Mouse (Mus musculus): ENCODE measurements around the gene Gpc1. TPM values are rescaled to one million over a fixed set of nuclear protein-coding genes. Genes with fewer than 3 reads are reported as not detected.

The Gpc1 gene
- polyA plus RNA-seq, 1 experiment from 2014 or later: 52.5 TPM

- H3K4me1 ChIP-seq (ENCODE audit: control insufficient read depth, insufficient read depth, low read length): no peaks in the 10 kb centered on the region; the same call in 1 of the 2 replicates
- H3K4me2 ChIP-seq (ENCODE audit: low read depth): no peak overlapping the region
- no peak overlapping the region for H3K9ac ChIP-seq (ENCODE audit: low read length)
- no peak for DNase-seq (ENCODE audit: low spot score)
- 88% methylated on average over 8 of the region's 8 CpGs for WGBS
- 0 out of 2 replicates have a peak, but pooled peaks cover 5% of the 10 kb centered on the region for H3K36me3 ChIP-seq (ENCODE audit: control insufficient read depth, insufficient read depth, low read length)
- H3K4me3 ChIP-seq (ENCODE audit: low read depth, low read length): no peak overlapping the region
- no peaks in the 10 kb centered on the region for H3K27me3 ChIP-seq (ENCODE audit: control insufficient read depth, insufficient read depth, low read length)
- ATAC-seq (ENCODE audit: insufficient read depth, low FRiP score, low TSS enrichment): no peak
- no peak overlapping the region for H3K27ac ChIP-seq (ENCODE audit: low read depth, low read length)
- H3K9me3 ChIP-seq (ENCODE audit: control insufficient read depth, low read length): no peaks in the 10 kb centered on the region
These were observed 8.9 kb downstream of the Gpc1 start for GRCm38 (mm10) chr1:92840231-92840890.

DNA sequence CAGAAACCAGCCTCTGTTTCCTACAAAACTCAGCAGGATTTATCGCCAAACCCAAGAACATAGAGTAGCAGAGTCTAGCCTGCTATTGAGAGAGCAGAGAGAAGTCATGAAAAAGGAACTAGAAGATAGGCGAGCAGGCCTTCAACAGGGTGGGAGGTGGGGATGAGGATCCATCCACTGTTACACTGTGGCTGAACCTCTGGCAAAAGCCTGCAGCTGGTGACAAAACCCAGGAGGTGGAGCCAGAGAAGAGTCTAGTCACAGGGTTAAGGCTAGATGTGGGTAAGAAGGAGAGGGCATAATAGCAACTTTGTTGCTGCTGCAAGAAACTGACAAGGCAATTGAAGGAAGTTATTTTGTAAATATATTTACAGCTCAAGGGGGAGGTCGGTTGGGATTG lies 10.0 kb downstream of the Gpc1 start:
- Histone ChIP-seq H3K4me2 (ENCODE audit: low read depth) (no peak overlapping the region), H3K36me3 (ENCODE audit: control insufficient read depth, insufficient read depth, low read length) (0 out of 2 replicates have a peak, but pooled peaks cover 5% of the 10 kb centered on the region), H3K27me3 (ENCODE audit: control insufficient read depth, insufficient read depth, low read length) (no peaks in the 10 kb centered on the region), H3K9me3 (ENCODE audit: control insufficient read depth, low read length) (no peaks in the 10 kb centered on the region), H3K27ac (ENCODE audit: low read depth, low read length) (no peak overlapping the region), H3K9ac (ENCODE audit: low read length) (no peak overlapping the region), H3K4me1 (ENCODE audit: control insufficient read depth, insufficient read depth, low read length) (no peaks in the 10 kb centered on the region), H3K4me3 (ENCODE audit: low read depth, low read length) (no peak overlapping the region)
- 72% methylated on average over 3 of the region's 3 CpGs for WGBS
- DNase-seq (ENCODE audit: low spot score): no peak
- no peak for ATAC-seq (ENCODE audit: insufficient read depth, low FRiP score, low TSS enrichment)

- H3K4me2 ChIP-seq (ENCODE audit: low read depth): no peak overlapping the region
- H3K27me3 ChIP-seq (ENCODE audit: control insufficient read depth, insufficient read depth, low read length): no peaks in the 10 kb centered on the region
- H3K4me1 ChIP-seq (ENCODE audit: control insufficient read depth, insufficient read depth, low read length): peaks cover 13% of the 10 kb centered on the region
- H3K4me3 ChIP-seq (ENCODE audit: low read depth, low read length): no peak overlapping the region
- 0 out of 2 replicates have a peak, but pooled peaks cover 3% of the 10 kb centered on the region for H3K36me3 ChIP-seq (ENCODE audit: control insufficient read depth, insufficient read depth, low read length)
- DNase-seq (ENCODE audit: low spot score) (no peak), ATAC-seq (ENCODE audit: insufficient read depth, low FRiP score, low TSS enrichment) (no peak)
- no peak overlapping the region for H3K9ac ChIP-seq (ENCODE audit: low read length)
- H3K9me3 ChIP-seq (ENCODE audit: control insufficient read depth, low read length): no peaks in the 10 kb centered on the region
- WGBS: 85% methylated on average over 7 of the region's 7 CpGs
- H3K27ac ChIP-seq (ENCODE audit: low read depth, low read length): no peak overlapping the region
These were observed 14.4 kb downstream of the Gpc1 start for GRCm38 (mm10) chr1:92845889-92846288.

DNA sequence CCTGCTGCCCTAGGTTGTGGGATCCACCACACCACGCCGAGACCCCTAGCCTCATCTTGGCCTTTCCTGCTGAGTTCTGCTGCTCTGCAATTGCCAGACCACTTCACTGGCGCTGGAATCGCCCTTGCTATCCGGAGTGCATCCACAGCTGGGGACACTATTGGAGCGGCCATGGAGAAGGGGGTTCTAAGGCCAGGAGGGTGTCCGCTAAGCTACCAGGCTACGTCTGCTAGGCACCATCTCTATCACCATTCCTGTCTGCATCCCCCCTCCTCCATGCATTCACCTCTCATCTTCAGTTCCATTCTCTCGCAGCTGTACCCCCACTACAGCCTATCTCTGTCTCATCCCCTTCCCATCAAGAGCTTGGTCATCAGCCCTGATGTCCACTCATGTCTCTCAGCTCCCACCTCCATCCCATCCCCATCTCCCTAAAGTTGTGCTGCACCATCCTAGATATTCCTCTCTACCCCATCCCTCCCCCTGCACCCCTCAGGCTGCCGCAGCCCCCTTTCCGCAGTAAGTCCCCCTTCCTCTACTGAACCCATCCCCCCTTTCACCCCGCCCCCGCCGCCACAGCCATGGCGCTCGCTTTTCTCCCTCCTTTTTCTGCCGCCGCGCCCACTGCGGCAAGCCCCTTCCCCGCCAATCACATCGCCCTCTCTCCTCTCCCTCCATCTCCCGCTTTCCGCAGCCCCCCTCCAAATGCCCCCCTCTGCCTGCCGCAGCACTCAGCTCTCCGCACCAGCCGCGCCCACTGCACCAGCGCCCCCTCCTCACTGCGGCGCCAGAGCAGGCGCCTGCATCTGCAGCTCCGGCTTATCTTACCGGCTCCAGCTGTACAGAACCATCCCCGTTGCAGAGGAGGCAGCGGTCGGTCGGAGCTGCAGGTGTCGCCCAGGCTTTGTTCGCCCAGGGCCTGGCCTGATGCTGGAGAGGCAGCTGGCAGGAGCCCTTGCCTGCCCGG lies 16.7 kb downstream of the Gpc1 start:
- Histone ChIP-seq H3K27ac (ENCODE audit: low read depth, low read length) (0 out of 2 replicates have a peak overlapping the region, but pooled peaks have one; percentile 15), H3K36me3 (ENCODE audit: control insufficient read depth, insufficient read depth, low read length) (0 out of 2 replicates have a peak, but pooled peaks cover 3% of the 10 kb centered on the region), H3K9me3 (ENCODE audit: control insufficient read depth, low read length) (no peaks in the 10 kb centered on the region), H3K4me1 (ENCODE audit: control insufficient read depth, insufficient read depth, low read length) (peaks cover 13% of the 10 kb centered on the region), H3K4me2 (ENCODE audit: low read depth) (peak overlapping the region; percentile 51), H3K9ac (ENCODE audit: low read length) (peak overlapping the region; percentile 50), H3K27me3 (ENCODE audit: control insufficient read depth, insufficient read depth, low read length) (no peaks in the 10 kb centered on the region), H3K4me3 (ENCODE audit: low read depth, low read length) (peak overlapping the region; percentile 24)
- ATAC-seq (ENCODE audit: insufficient read depth, low FRiP score, low TSS enrichment) (peak; percentile 79), DNase-seq (ENCODE audit: low spot score) (peak; percentile 76)
- WGBS: 7% methylated on average over 41 of the region's 41 CpGs

DNA sequence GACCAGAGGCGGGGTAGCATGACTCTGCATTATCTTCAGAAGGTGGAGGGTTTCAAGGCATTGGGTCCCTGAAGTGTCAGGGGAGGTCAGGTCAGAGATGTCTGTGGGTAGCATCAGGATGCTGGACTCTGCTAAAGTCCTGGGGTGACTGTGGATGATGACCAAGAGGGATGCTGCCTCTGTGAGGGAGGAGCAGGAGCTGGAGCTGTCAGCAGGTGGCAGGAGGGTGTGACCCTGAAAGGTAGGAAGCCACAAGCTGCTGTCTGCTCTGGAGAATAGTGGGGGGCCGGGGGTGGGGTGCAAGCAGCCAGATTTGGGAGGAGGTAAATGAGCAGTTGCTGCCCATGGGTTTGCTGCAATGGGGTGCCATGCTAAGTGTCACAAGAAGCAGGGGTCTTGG lies 18.0 kb downstream of the Gpc1 start:
- no peaks in the 10 kb centered on the region for H3K27me3 ChIP-seq (ENCODE audit: control insufficient read depth, insufficient read depth, low read length)
- no peak overlapping the region for H3K27ac ChIP-seq (ENCODE audit: low read depth, low read length)
- H3K9ac ChIP-seq (ENCODE audit: low read length): no peak overlapping the region
- WGBS: 65% methylated on average over 2 of the region's 2 CpGs
- peak overlapping the region; percentile 7; the same call in 1 of the 2 replicates for H3K4me2 ChIP-seq (ENCODE audit: low read depth)
- ATAC-seq (ENCODE audit: insufficient read depth, low FRiP score, low TSS enrichment) (no peak), DNase-seq (ENCODE audit: low spot score) (no peak)
- H3K36me3 ChIP-seq (ENCODE audit: control insufficient read depth, insufficient read depth, low read length): no peaks in the 10 kb centered on the region
- peaks cover 13% of the 10 kb centered on the region for H3K4me1 ChIP-seq (ENCODE audit: control insufficient read depth, insufficient read depth, low read length)
- H3K9me3 ChIP-seq (ENCODE audit: control insufficient read depth, low read length): no peaks in the 10 kb centered on the region
- no peak overlapping the region for H3K4me3 ChIP-seq (ENCODE audit: low read depth, low read length)

DNA sequence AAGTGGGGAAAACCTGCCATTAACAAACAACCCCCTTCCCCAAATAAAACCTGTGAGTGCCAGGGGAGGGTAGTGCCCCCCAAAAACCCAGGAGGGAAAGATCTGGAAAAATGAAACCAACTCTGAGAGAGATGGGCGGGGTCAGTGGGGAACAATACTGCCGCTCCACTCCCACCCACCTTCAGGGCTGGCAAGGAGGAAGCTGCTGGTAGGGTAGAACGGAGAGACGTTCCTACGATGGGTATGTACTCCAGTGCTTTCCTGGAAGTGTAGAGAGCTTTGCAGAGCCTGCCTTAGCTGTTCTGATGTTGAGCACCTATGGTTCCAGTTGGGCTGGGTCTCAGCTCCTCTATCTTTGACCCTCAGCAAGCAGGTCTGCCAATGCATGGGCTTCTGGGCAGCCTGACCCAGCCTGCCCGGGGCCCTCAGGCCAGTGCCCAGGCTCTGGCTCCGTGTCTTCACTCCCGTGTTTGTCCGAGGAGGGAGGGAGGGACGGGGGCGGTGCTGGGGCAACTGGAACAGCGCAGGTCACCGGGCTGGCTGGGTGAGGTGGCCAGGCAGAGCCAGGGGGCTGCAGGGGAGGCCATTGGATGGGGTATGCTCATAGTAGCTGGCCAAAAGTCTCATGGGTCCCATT lies 18.6 kb downstream of the Gpc1 start:
- Histone ChIP-seq H3K36me3 (ENCODE audit: control insufficient read depth, insufficient read depth, low read length) (no peaks in the 10 kb centered on the region), H3K9ac (ENCODE audit: low read length) (no peak overlapping the region), H3K4me1 (ENCODE audit: control insufficient read depth, insufficient read depth, low read length) (peaks cover 13% of the 10 kb centered on the region), H3K9me3 (ENCODE audit: control insufficient read depth, low read length) (no peaks in the 10 kb centered on the region), H3K4me2 (ENCODE audit: low read depth) (peak overlapping the region; percentile 19; the same call in 1 of the 2 replicates), H3K27ac (ENCODE audit: low read depth, low read length) (no peak overlapping the region), H3K27me3 (ENCODE audit: control insufficient read depth, insufficient read depth, low read length) (no peaks in the 10 kb centered on the region), H3K4me3 (ENCODE audit: low read depth, low read length) (no peak overlapping the region)
- DNase-seq (ENCODE audit: low spot score) (no peak), ATAC-seq (ENCODE audit: insufficient read depth, low FRiP score, low TSS enrichment) (no peak)
- 73% methylated on average over 12 of the region's 13 CpGs for whole genome bisulfite sequencing

DNA sequence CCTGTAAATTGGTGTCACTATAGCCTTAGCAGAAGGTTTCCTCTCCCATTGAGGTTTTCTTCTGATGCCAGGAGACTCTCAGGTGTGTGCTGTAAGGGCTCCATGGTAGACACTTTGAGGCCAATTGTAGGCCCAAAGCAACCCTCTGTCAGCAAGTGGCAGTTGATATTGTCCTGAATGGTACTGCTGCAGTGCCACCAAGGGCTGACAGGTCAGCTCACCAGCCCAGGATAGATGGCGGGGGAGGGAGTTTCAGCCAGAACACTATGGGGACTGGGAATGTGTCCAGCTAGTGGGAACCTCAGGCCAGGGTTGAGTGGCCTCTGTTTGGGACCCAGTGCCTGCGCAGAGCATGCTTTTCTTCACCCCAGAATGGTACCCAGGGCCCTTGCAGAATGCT lies 21.0 kb downstream of the Gpc1 start:
- Histone ChIP-seq H3K27me3 (ENCODE audit: control insufficient read depth, insufficient read depth, low read length) (no peaks in the 10 kb centered on the region), H3K9ac (ENCODE audit: low read length) (no peak overlapping the region), H3K9me3 (ENCODE audit: control insufficient read depth, low read length) (no peaks in the 10 kb centered on the region), H3K36me3 (ENCODE audit: control insufficient read depth, insufficient read depth, low read length) (peaks cover 8% of the 10 kb centered on the region), H3K4me2 (ENCODE audit: low read depth) (no peak overlapping the region), H3K4me3 (ENCODE audit: low read depth, low read length) (no peak overlapping the region), H3K4me1 (ENCODE audit: control insufficient read depth, insufficient read depth, low read length) (peaks cover 11% of the 10 kb centered on the region), H3K27ac (ENCODE audit: low read depth, low read length) (no peak overlapping the region)
- ATAC-seq (ENCODE audit: insufficient read depth, low FRiP score, low TSS enrichment) (no peak), DNase-seq (ENCODE audit: low spot score) (no peak)
- WGBS: 93% methylated on average over 2 of the region's 2 CpGs

DNA sequence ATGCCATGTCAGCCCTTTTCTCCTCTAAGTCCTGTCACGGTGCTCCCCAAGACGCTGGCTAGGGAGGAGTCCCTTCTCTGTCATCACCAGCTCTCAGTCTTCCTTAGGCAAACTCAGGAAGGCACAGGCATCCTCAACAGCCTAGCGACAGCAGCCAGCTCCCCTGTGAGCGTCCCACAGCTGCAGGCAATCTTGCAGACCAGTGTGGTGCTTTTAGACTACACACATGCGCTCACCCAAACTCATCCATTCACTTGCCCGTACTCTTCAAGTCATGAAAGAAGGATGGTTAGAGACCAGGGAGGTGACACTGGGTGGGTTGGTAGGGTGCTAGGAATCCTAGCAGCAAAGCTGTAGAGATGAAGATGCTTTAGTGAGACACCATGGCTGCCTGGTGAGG lies 30.1 kb downstream of the Gpc1 start:
- Histone ChIP-seq H3K27me3 (ENCODE audit: control insufficient read depth, insufficient read depth, low read length) (no peaks in the 10 kb centered on the region), H3K27ac (ENCODE audit: low read depth, low read length) (no peak overlapping the region), H3K36me3 (ENCODE audit: control insufficient read depth, insufficient read depth, low read length) (peaks cover 15% of the 10 kb centered on the region), H3K4me3 (ENCODE audit: low read depth, low read length) (no peak overlapping the region), H3K9ac (ENCODE audit: low read length) (no peak overlapping the region), H3K9me3 (ENCODE audit: control insufficient read depth, low read length) (no peaks in the 10 kb centered on the region), H3K4me2 (ENCODE audit: low read depth) (no peak overlapping the region), H3K4me1 (ENCODE audit: control insufficient read depth, insufficient read depth, low read length) (no peaks in the 10 kb centered on the region)
- ATAC-seq (ENCODE audit: insufficient read depth, low FRiP score, low TSS enrichment) (no peak), DNase-seq (ENCODE audit: low spot score) (no peak)
- 83% methylated on average over 6 of the region's 6 CpGs for WGBS
